Mouse (Mus musculus): Measurements from ENCODE around the gene Psmc2.

Gene Psmc2

GRCm38 (mm10) chr5:21803691-21804188, 18.7 kb downstream of the Psmc2 start:
- DNase-seq (ENCODE audit: low read depth, low spot score) = no peak

- DNase-seq (ENCODE audit: low read depth, low spot score) = no peak
These were observed 19.8 kb downstream of the Psmc2 start for GRCm38 (mm10) chr5:21804837-21805236.

- DNase-seq (ENCODE audit: low read depth, low spot score) = no peak
These were observed 25.8 kb downstream of the Psmc2 start for GRCm38 (mm10) chr5:21810924-21811323.

- no peak for DNase-seq (ENCODE audit: low read depth, low spot score)
These were observed 28.9 kb downstream of the Psmc2 start for GRCm38 (mm10) chr5:21813994-21814393.

GRCm38 (mm10) chr5:21826370-21826769, 41.3 kb downstream of the Psmc2 start:
- peak; percentile 55 for DNase-seq (ENCODE audit: low read depth, low spot score)

- no peak for DNase-seq (ENCODE audit: low read depth, low spot score)
These were observed 42.6 kb downstream of the Psmc2 start for GRCm38 (mm10) chr5:21827643-21828042.

GRCm38 (mm10) chr5:21828855-21829254, 43.8 kb downstream of the Psmc2 start:
- no peak for DNase-seq (ENCODE audit: low read depth, low spot score)

GRCm38 (mm10) chr5:21831761-21832160, 46.7 kb downstream of the Psmc2 start:
- no peak for DNase-seq (ENCODE audit: low read depth, low spot score)

GRCm38 (mm10) chr5:21844676-21845075, 59.6 kb downstream of the Psmc2 start:
- no peak for DNase-seq (ENCODE audit: low read depth, low spot score)

GRCm38 (mm10) chr5:21846616-21847290, 61.7 kb downstream of the Psmc2 start:
- no peak for DNase-seq (ENCODE audit: low read depth, low spot score)

- DNase-seq (ENCODE audit: low read depth, low spot score) = no peak
These were observed 62.4 kb downstream of the Psmc2 start for GRCm38 (mm10) chr5:21847438-21847837.

GRCm38 (mm10) chr5:21851679-21852340, 66.7 kb downstream of the Psmc2 start:
- no peak for DNase-seq (ENCODE audit: low read depth, low spot score)
